Mouse (Mus musculus) megakaryocyte, embryonic 14.5 days (primary cell): ENCODE data around the gene Dscaml1.

Source experiments
- FLI1 ChIP-seq: IDR thresholded peaks from 2 replicates; pipeline ENCODE4 v1.6.1; 2012; ENCODE audit warnings: low read length, inconsistent platforms, mixed read lengths
- GATA1 ChIP-seq: IDR thresholded peaks from 3 replicates; pipeline ENCODE4 v1.6.1; 2012; ENCODE audit warnings: mixed read lengths, low read length, inconsistent platforms, borderline replicate concordance

GRCm38 (mm10) chr9:45618443-45618842 is 192.0 kb downstream of the Dscaml1 start:
- TF ChIP-seq GATA1 (no peak), FLI1 (no peak)
